Mouse (Mus musculus) E14TG2a.4 (cell line): ENCODE results near the gene Macrod2.

Experiments
- CTCF ChIP-seq: conservative IDR thresholded peaks from 2 replicates; pipeline ENCODE4 v1.5.1; 2014; ENCODE audit warnings: low read length
- POU5F1 ChIP-seq: IDR thresholded peaks from 2 replicates; pipeline ENCODE4 v1.6.1; 2014; ENCODE audit warnings: low read length, borderline replicate concordance

DNA sequence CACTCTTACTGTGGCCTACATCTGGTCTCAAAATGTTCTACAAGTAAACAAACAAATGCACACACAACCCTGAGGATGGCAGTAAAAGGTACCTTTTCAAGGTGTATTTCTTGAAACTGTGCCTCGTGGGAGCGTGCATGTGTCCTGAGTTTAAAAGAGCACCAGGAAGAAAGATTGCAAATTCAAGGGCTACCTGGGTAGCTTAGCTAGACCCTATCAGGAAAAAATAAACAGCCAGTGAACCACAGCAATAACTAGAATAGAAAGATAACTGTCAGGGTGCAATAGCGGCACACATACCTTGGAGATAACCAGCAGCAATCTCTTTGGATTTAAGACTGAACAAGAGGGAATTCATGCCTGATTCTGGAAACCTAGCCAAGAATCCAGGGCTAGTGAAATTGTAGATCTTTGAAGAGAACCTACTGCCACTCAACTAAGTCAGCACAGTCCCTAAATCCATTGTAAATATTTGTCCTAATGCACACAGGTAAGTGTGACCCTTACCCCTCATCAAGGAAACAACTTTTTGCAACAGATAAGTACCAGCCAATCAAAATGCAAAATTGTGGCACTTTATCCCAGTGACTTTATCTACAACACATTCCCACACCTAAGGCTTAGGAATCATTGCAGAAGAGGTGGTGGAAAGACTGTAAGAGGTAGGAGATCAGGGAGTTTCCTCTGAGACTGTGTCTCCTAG, 590.7 kb downstream of the Macrod2 start:
- TF ChIP-seq CTCF (no peak), POU5F1 (no peak)
